Mouse (Mus musculus) testis, adult 2 months (tissue): ENCODE results near the gene Gm20388.

ENCODE experiments used
- CTCF ChIP-seq: fragments of 200-500 bp; IDR thresholded peaks from 2 replicates; pipeline ENCODE4 v1.5.1; 2012; ENCODE audit warnings: low read depth, mild to moderate bottlenecking, inconsistent platforms, low read length, moderate library complexity; ENCODE audit not compliant: control insufficient read depth, insufficient read depth, insufficient replicate concordance
- POLR2A ChIP-seq: fragments of 200-500 bp; IDR thresholded peaks from 2 replicates; pipeline ENCODE4 v1.6.1; 2012; ENCODE audit warnings: low read depth, mild to moderate bottlenecking, inconsistent platforms, low read length, moderate library complexity; ENCODE audit not compliant: control insufficient read depth

DNA sequence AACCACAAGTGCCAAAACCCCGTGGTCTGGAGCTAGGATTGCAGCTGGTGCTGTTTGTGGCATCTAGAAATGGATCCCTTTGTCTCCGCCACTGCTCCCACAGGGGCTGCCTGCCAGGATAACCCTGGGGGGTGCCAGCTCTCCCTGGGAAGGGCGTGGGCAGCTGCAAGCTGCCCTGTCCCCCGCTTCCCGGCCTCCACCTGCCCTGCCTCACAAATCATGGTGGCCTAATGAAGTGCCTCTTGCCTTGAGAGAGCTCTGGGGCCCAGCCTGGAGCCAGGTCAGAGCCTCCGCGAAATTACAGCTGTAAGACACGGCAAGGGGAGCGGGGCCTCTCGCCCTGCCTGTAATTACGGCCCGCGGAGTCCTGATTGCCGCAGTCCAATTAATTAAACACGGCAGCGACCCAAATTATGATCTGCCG is 539.0 kb downstream of the Gm20388 start:
- TF ChIP-seq CTCF (no peak), POLR2A (no peak)
